Mouse (Mus musculus) megakaryocyte, embryonic 14.5 days (primary cell): ENCODE results near the gene Hc.

Source experiments
- FLI1 ChIP-seq: IDR thresholded peaks from 2 replicates; pipeline ENCODE4 v1.6.1; 2012; ENCODE audit warnings: low read length, inconsistent platforms, mixed read lengths
- GATA1 ChIP-seq: IDR thresholded peaks from 3 replicates; pipeline ENCODE4 v1.6.1; 2012; ENCODE audit warnings: mixed read lengths, low read length, inconsistent platforms, borderline replicate concordance

- TF ChIP-seq GATA1: no peak
- no peak for TF ChIP-seq FLI1
Measured at GRCm38 (mm10) chr2:34962893-34963292, 98.3 kb downstream of the Hc start.
